Mouse (Mus musculus): Measurements from ENCODE around the gene Nup155. TPM values are rescaled to one million over a fixed set of nuclear protein-coding genes. Genes with fewer than 3 reads are reported as not detected.
A peak's percentile ranks its signal among the peaks of the same experiment; 100 is the strongest.

Gene Nup155
- polyA plus RNA-seq, 1 experiment, result 5.1 TPM

DNA sequence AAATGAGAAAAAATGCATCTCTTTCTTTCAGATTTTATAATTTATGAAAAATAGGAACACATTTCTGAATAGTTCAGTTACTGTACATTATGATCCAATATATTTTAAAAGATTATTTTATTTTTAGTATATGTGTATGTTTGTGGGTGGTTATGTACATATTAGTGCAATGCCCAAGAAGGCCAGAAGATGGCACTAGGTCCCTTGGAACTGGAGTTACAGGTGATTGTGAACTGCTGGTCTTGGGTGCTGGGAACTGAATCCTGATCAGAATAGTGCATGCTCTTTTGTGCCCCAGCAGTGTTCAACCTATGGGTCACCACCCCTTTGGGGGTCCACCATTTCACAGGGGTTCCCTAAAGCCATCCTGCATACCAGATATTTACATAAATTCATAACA, 91.2 kb downstream of the Nup155 start:
- Histone ChIP-seq H3K36me3 (ENCODE audit: control insufficient read depth, insufficient read depth, low read length) (peaks cover 2% of the 10 kb centered on the region), H3K27ac (ENCODE audit: insufficient read depth, low read depth, low read length) (no peak overlapping the region), H3K27me3 (replicated peaks; ENCODE audit: control insufficient read depth, insufficient read depth, low read length) (no peaks in the 10 kb centered on the region), H3K4me3 (ENCODE audit: insufficient read depth, low read depth, low read length) (no peak overlapping the region), H3K4me1 (ENCODE audit: control insufficient read depth, insufficient read depth, low read length) (no peaks in the 10 kb centered on the region)
- TF ChIP-seq CTCF (conservative IDR thresholded peaks at IDR 0.05; ENCODE audit: insufficient read depth, insufficient read length, low read depth, low read length) (peak; percentile 34; the same call in 1 of the 2 replicates), POLR2A (IDR thresholded peaks at IDR 0.05; ENCODE audit: low read depth, low read length) (no peak)
- no peak for DNase-seq

DNA sequence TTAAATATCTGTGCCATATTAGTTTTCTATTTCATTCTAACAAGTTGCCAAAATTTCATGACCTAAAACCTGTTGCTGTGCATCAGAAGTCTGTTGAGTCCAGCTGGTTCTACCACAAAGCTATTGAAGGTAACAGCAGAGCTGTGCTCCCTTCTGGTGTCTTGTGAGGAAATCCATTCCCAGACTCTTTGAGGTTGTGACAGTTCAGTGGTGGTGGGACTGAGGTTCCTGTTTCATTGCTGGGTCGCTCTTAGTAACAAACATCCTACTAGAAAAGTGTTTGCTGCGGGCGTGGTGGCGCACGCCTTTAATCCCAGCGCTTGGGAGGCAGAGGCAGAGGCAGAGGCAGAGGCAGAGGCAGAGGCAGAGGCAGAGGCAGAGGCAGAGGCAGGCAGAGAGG, 99.3 kb downstream of the Nup155 start:
- H3K27ac ChIP-seq (ENCODE audit: insufficient read depth, low read depth, low read length), result no peak overlapping the region
- no peaks in the 10 kb centered on the region for H3K4me1 ChIP-seq (ENCODE audit: control insufficient read depth, insufficient read depth, low read length)
- no peak for TF ChIP-seq CTCF (conservative IDR thresholded peaks at IDR 0.05; ENCODE audit: insufficient read depth, insufficient read length, low read depth, low read length)
- TF ChIP-seq POLR2A (IDR thresholded peaks at IDR 0.05; ENCODE audit: low read depth, low read length), result no peak
- H3K4me3 ChIP-seq (ENCODE audit: insufficient read depth, low read depth, low read length), result no peak overlapping the region
- 91% methylated on average over 6 of the region's 6 CpGs for whole genome bisulfite sequencing
- no peaks in the 10 kb centered on the region for H3K27me3 ChIP-seq (replicated peaks; ENCODE audit: control insufficient read depth, insufficient read depth, low read length)
- H3K36me3 ChIP-seq (ENCODE audit: control insufficient read depth, insufficient read depth, low read length), result peaks cover 2% of the 10 kb centered on the region
- DNase-seq, result no peak

Other genes with a start within 250 kb of the Nup155 start
- gene Wdr70, start 10.1 kb upstream of the Nup155 start, polyA plus RNA-seq (2012; rRNA removed), result 8.8 and 13.5 TPM in 2 replicates
- 3.2 TPM in 2 replicates for gene Cplane1, start 59.8 kb downstream of the Nup155 start, polyA plus RNA-seq (2012; rRNA removed)